Comparison of ENCODE assay signal across 8 mouse cellular contexts in genomic region chr19:42341183-42341582, GRCm38 (mm10).
DNase-seq lines count a peak whose midpoint lies in the region; ATAC-seq and TF ChIP-seq lines count a peak whose summit lies in the region.

No protein-coding gene starts in this region.

- H3K9ac ChIP-seq in lung, embryonic 14.5 days = no peak overlapping the region

- TF ChIP-seq CTCF in lung, embryonic 14.5 days (IDR thresholded peaks at IDR 0.05; ENCODE audit: low read depth) = peak; percentile 37

- H3K4me1 ChIP-seq in lung, embryonic 14.5 days (ENCODE audit: insufficient read depth) = no peaks in the 10 kb centered on the region

- WGBS in lung, embryonic 14.5 days = 48% methylated on average over 6 of the region's 6 CpGs

- H3K27me3 ChIP-seq in lung, embryonic 14.5 days (ENCODE audit: insufficient read depth, low read length) = no peaks in the 10 kb centered on the region

- no peak overlapping the region for H3K4me3 ChIP-seq in lung, embryonic 14.5 days (ENCODE audit: low read depth, low read length)

- H3K4me2 ChIP-seq in lung, embryonic 14.5 days = no peak overlapping the region

- H3K36me3 ChIP-seq in lung, embryonic 14.5 days (ENCODE audit: insufficient read depth) = no peaks in the 10 kb centered on the region

- ATAC-seq in frontal cortex, adult (ENCODE audit: low TSS enrichment) = 0 out of 2 replicates have a peak, but pooled peaks have one; percentile 23
- ATAC-seq in lung, embryonic 14.5 days (ENCODE audit: insufficient read depth) = no peak

- H3K9me3 ChIP-seq in lung, embryonic 14.5 days (ENCODE audit: low read depth, low read length) = no peaks in the 10 kb centered on the region

- DNase-seq in frontal cortex, postnatal 36 days (ENCODE audit: low spot score in 2 of 2) = no peak
- DNase-seq in lung, embryonic 14.5 days = peak; percentile 24
- DNase-seq in lung, adult 18-20 months = no peak
- DNase-seq in MEL-GATA-1-ER (ENCODE audit: extremely low read depth, low read depth) = peak; percentile 35
- DNase-seq in lung, postnatal 10 days = peak; percentile 14
- DNase-seq in spleen, postnatal 4 days (ENCODE audit: low spot score in 2 of 2) = no peak
- DNase-seq in Muller cell, postnatal 12 days (ENCODE audit: inconsistent ontology term) = no peak

- H3K27ac ChIP-seq in lung, embryonic 14.5 days (ENCODE audit: low read depth) = no peak overlapping the region

Comparison
In these comparisons a context has a peak if more than half of its experiments do, and no peak if none do; other contexts are left out.
1. DNase-seq: peak in lung, embryonic 14.5 days (single experiment), MEL-GATA-1-ER (single experiment) and lung, postnatal 10 days (single experiment); none in frontal cortex, postnatal 36 days (0 of 2), lung, adult 18-20 months (0 of 2), spleen, postnatal 4 days (0 of 2) and Muller cell, postnatal 12 days (single experiment).